Comparison of ENCODE assay signal across 10 mouse cellular contexts in genomic region chr7:105752716-105753115, GRCm38 (mm10). TPM values are rescaled to one million over a fixed set of nuclear protein-coding genes. Genes with fewer than 3 reads are reported as not detected.
A peak's percentile ranks its signal among the peaks of the same experiment; 100 is the strongest.
DNase-seq lines count a peak whose midpoint lies in the region; ATAC-seq and TF ChIP-seq lines count a peak whose summit lies in the region.
"Had no signal": no experiment of that assay in that cellular context is flagged by ENCODE, and none has a peak within 500 bp of the region (broad histone marks: within the 10 kb centered on the region; RNA-seq: fewer than 3 reads in every experiment).

No protein-coding gene starts in this region.

- H3K4me1 ChIP-seq in forebrain, embryonic 13.5 days = peaks cover 14% of the 10 kb centered on the region
- peaks cover 22% of the 10 kb centered on the region for H3K4me1 ChIP-seq in forebrain, embryonic 10.5 days
- H3K4me1 ChIP-seq in lung, embryonic 14.5 days (ENCODE audit: insufficient read depth) = no peaks in the 10 kb centered on the region
- peaks cover 17% of the 10 kb centered on the region for H3K4me1 ChIP-seq in midbrain, embryonic 15.5 days
- peaks cover 18% of the 10 kb centered on the region for H3K4me1 ChIP-seq in liver, postnatal 0 days (ENCODE audit: insufficient read depth)

- no peak overlapping the region for H3K4me3 ChIP-seq in forebrain, embryonic 13.5 days
- H3K4me3 ChIP-seq in forebrain, embryonic 10.5 days = no peak overlapping the region
- no peak overlapping the region for H3K4me3 ChIP-seq in lung, embryonic 14.5 days (ENCODE audit: low read depth, low read length)
- no peak overlapping the region for H3K4me3 ChIP-seq in midbrain, embryonic 15.5 days
- no peak overlapping the region for H3K4me3 ChIP-seq in liver, postnatal 0 days (ENCODE audit: low read depth, low read length)

- no peak for DNase-seq in forebrain, embryonic 10.5 days (ENCODE audit: extremely low spot score, low spot score)
- DNase-seq in lung, embryonic 14.5 days = no peak
- DNase-seq in lung, adult 18-20 months = no peak
- DNase-seq in cerebellum, postnatal 25 days = peak; percentile 55 to 60
- DNase-seq in liver, postnatal 0 days = no peak

- H3K9ac ChIP-seq in forebrain, embryonic 13.5 days = 0 out of 2 replicates have a peak overlapping the region, but pooled peaks have one; percentile 2
- H3K9ac ChIP-seq in lung, embryonic 14.5 days = no peak overlapping the region
- no peak overlapping the region for H3K9ac ChIP-seq in midbrain, embryonic 15.5 days
- H3K9ac ChIP-seq in liver, postnatal 0 days (replicated peaks) = no peak overlapping the region

- H3K4me2 ChIP-seq in forebrain, embryonic 13.5 days = no peak overlapping the region
- no peak overlapping the region for H3K4me2 ChIP-seq in lung, embryonic 14.5 days
- no peak overlapping the region for H3K4me2 ChIP-seq in midbrain, embryonic 15.5 days
- H3K4me2 ChIP-seq in liver, postnatal 0 days (ENCODE audit: low read depth, low read length) = no peak overlapping the region

- H3K36me3 ChIP-seq in forebrain, embryonic 13.5 days (ENCODE audit: poor library complexity, severe bottlenecking) = peaks cover 77% of the 10 kb centered on the region
- peaks cover 75% of the 10 kb centered on the region for H3K36me3 ChIP-seq in forebrain, embryonic 10.5 days (replicated peaks)
- H3K36me3 ChIP-seq in lung, embryonic 14.5 days (ENCODE audit: insufficient read depth) = peaks cover 60% of the 10 kb centered on the region
- H3K36me3 ChIP-seq in midbrain, embryonic 15.5 days (replicated peaks) = peaks cover 57% of the 10 kb centered on the region
- H3K36me3 ChIP-seq in liver, postnatal 0 days (replicated peaks; ENCODE audit: insufficient read depth, low read length) = peaks cover 17% of the 10 kb centered on the region

- 91% methylated on average over 2 of the region's 2 CpGs for WGBS in forebrain, embryonic 13.5 days
- WGBS in forebrain, embryonic 10.5 days = 77% methylated on average over 2 of the region's 2 CpGs
- 92% methylated on average over 2 of the region's 2 CpGs for WGBS in lung, embryonic 14.5 days
- 90% methylated on average over 2 of the region's 2 CpGs for WGBS in midbrain, embryonic 15.5 days
- WGBS in liver, postnatal 0 days (ENCODE audit: insufficient replicate concordance) = 83% methylated on average over 2 of the region's 2 CpGs

- TF ChIP-seq EP300 in liver, postnatal 0 days (IDR thresholded peaks at IDR 0.05; ENCODE audit: low read depth) = no peak

- ATAC-seq in forebrain, embryonic 13.5 days = peak; percentile 6
- no peak; the same call in 1 of the 2 replicates for ATAC-seq in lung, embryonic 14.5 days (ENCODE audit: insufficient read depth)
- peak; percentile 18 for ATAC-seq in midbrain, embryonic 15.5 days (replicated peaks)
- no peak for ATAC-seq in megakaryocyte, adult 5-6 weeks (ENCODE audit: poor library complexity, severe bottlenecking)
- ATAC-seq in liver, postnatal 0 days = no peak

- 0 out of 2 replicates have a peak, but pooled peaks have one; percentile 8 for TF ChIP-seq CTCF in lung, embryonic 14.5 days (IDR thresholded peaks at IDR 0.05; ENCODE audit: low read depth)
- no peak for TF ChIP-seq CTCF in liver, postnatal 0 days (IDR thresholded peaks at IDR 0.05; ENCODE audit: low read depth)

- peak overlapping the region; percentile 31; the same call in 1 of the 2 replicates for H3K27ac ChIP-seq in forebrain, embryonic 13.5 days
- H3K27ac ChIP-seq in forebrain, embryonic 10.5 days = no peak overlapping the region
- no peak overlapping the region for H3K27ac ChIP-seq in lung, embryonic 14.5 days (ENCODE audit: low read depth)
- no peak overlapping the region; the same call in 1 of the 2 replicates for H3K27ac ChIP-seq in midbrain, embryonic 15.5 days
- H3K27ac ChIP-seq in liver, postnatal 0 days (ENCODE audit: low read depth) = no peak overlapping the region

- no peaks in the 10 kb centered on the region for H3K9me3 ChIP-seq in forebrain, embryonic 13.5 days (replicated peaks)
- no peaks in the 10 kb centered on the region for H3K9me3 ChIP-seq in forebrain, embryonic 10.5 days
- H3K9me3 ChIP-seq in lung, embryonic 14.5 days (ENCODE audit: low read depth, low read length) = no peaks in the 10 kb centered on the region
- H3K9me3 ChIP-seq in midbrain, embryonic 15.5 days = no peaks in the 10 kb centered on the region
- H3K9me3 ChIP-seq in liver, postnatal 0 days (ENCODE audit: low read length) = no peaks in the 10 kb centered on the region

- no peaks in the 10 kb centered on the region for H3K27me3 ChIP-seq in forebrain, embryonic 13.5 days
- no peaks in the 10 kb centered on the region for H3K27me3 ChIP-seq in forebrain, embryonic 10.5 days (ENCODE audit: poor library complexity, severe bottlenecking)
- no peaks in the 10 kb centered on the region for H3K27me3 ChIP-seq in lung, embryonic 14.5 days (ENCODE audit: insufficient read depth, low read length)
- no peaks in the 10 kb centered on the region for H3K27me3 ChIP-seq in midbrain, embryonic 15.5 days (replicated peaks)
- no peaks in the 10 kb centered on the region for H3K27me3 ChIP-seq in liver, postnatal 0 days (ENCODE audit: insufficient read depth, low read length)

RNA-seq across cellular contexts. Expression of gene Tpp1, which starts 0.7 kb away (rescaled TPM):
- polyA plus RNA-seq in forebrain, embryonic 13.5 days (2015; fragmentation: Nextera tagmentation; extraction: Ambion mirVana) = 29.5 and 36.8 TPM in 2 replicates
- polyA plus RNA-seq in forebrain, embryonic 10.5 days (2016; fragmentation: Nextera tagmentation; extraction: Ambion mirVana) = 60.2 and 62.6 TPM in 2 replicates
- 73.7 and 78.2 TPM in 2 replicates for polyA plus RNA-seq in lung, embryonic 14.5 days (2014; fragmentation: Nextera tagmentation; extraction: Ambion mirVana)
- polyA plus RNA-seq in midbrain, embryonic 15.5 days (2015; fragmentation: Nextera tagmentation; extraction: Ambion mirVana) = 38.7 and 43.4 TPM in 2 replicates
- total RNA-seq in megakaryocyte, adult 5-6 weeks (2015) = 69.7 and 71.5 TPM in 2 replicates
- 21.7 and 29.0 TPM in 2 replicates for total RNA-seq in megakaryocyte, adult 5-6 weeks (2017)
- 60.9 and 65.8 TPM in 2 replicates for polyA plus RNA-seq in liver, postnatal 0 days (2015; fragmentation: Nextera tagmentation; extraction: Ambion mirVana)

RNA-seq across cellular contexts. Expression of gene Taf10, which starts 8.6 kb away (rescaled TPM):
- 137 and 141 TPM in 2 replicates for polyA plus RNA-seq in forebrain, embryonic 13.5 days (2015; fragmentation: Nextera tagmentation; extraction: Ambion mirVana)
- polyA plus RNA-seq in forebrain, embryonic 10.5 days (2016; fragmentation: Nextera tagmentation; extraction: Ambion mirVana) = 178 and 183 TPM in 2 replicates
- 175 and 192 TPM in 2 replicates for polyA plus RNA-seq in lung, embryonic 14.5 days (2014; fragmentation: Nextera tagmentation; extraction: Ambion mirVana)
- 89.7 and 99.0 TPM in 2 replicates for polyA plus RNA-seq in midbrain, embryonic 15.5 days (2015; fragmentation: Nextera tagmentation; extraction: Ambion mirVana)
- total RNA-seq in megakaryocyte, adult 5-6 weeks (2015) = 259 and 284 TPM in 2 replicates
- total RNA-seq in megakaryocyte, adult 5-6 weeks (2017) = 129 and 148 TPM in 2 replicates
- 104 and 110 TPM in 2 replicates for polyA plus RNA-seq in liver, postnatal 0 days (2015; fragmentation: Nextera tagmentation; extraction: Ambion mirVana)

RNA-seq across cellular contexts. Expression of gene Rrp8, which starts 15.5 kb away (rescaled TPM):
- 31.2 and 35.4 TPM in 2 replicates for polyA plus RNA-seq in forebrain, embryonic 13.5 days (2015; fragmentation: Nextera tagmentation; extraction: Ambion mirVana)
- polyA plus RNA-seq in forebrain, embryonic 10.5 days (2016; fragmentation: Nextera tagmentation; extraction: Ambion mirVana) = 43.5 and 46.5 TPM in 2 replicates
- polyA plus RNA-seq in lung, embryonic 14.5 days (2014; fragmentation: Nextera tagmentation; extraction: Ambion mirVana) = 45.2 and 48.9 TPM in 2 replicates
- polyA plus RNA-seq in midbrain, embryonic 15.5 days (2015; fragmentation: Nextera tagmentation; extraction: Ambion mirVana) = 22.4 and 22.9 TPM in 2 replicates
- total RNA-seq in megakaryocyte, adult 5-6 weeks (2015) = 12.3 and 15.8 TPM in 2 replicates
- total RNA-seq in megakaryocyte, adult 5-6 weeks (2017) = 17.4 and 21.0 TPM in 2 replicates
- polyA plus RNA-seq in liver, postnatal 0 days (2015; fragmentation: Nextera tagmentation; extraction: Ambion mirVana) = 10.6 and 11.6 TPM in 2 replicates

RNA-seq across cellular contexts. Expression of gene Ilk, which starts 16.3 kb away (rescaled TPM):
- 179 and 185 TPM in 2 replicates for polyA plus RNA-seq in forebrain, embryonic 13.5 days (2015; fragmentation: Nextera tagmentation; extraction: Ambion mirVana)
- polyA plus RNA-seq in forebrain, embryonic 10.5 days (2016; fragmentation: Nextera tagmentation; extraction: Ambion mirVana) = 208 and 211 TPM in 2 replicates
- 372 and 377 TPM in 2 replicates for polyA plus RNA-seq in lung, embryonic 14.5 days (2014; fragmentation: Nextera tagmentation; extraction: Ambion mirVana)
- 192 and 207 TPM in 2 replicates for polyA plus RNA-seq in midbrain, embryonic 15.5 days (2015; fragmentation: Nextera tagmentation; extraction: Ambion mirVana)
- total RNA-seq in megakaryocyte, adult 5-6 weeks (2015) = 259 and 268 TPM in 2 replicates
- 180 and 183 TPM in 2 replicates for total RNA-seq in megakaryocyte, adult 5-6 weeks (2017)
- 95.1 and 103 TPM in 2 replicates for polyA plus RNA-seq in liver, postnatal 0 days (2015; fragmentation: Nextera tagmentation; extraction: Ambion mirVana)

RNA-seq across cellular contexts. Expression of gene Dchs1, which starts 34.7 kb away (rescaled TPM):
- polyA plus RNA-seq in forebrain, embryonic 13.5 days (2015; fragmentation: Nextera tagmentation; extraction: Ambion mirVana) = 16.5 and 18.8 TPM in 2 replicates
- polyA plus RNA-seq in forebrain, embryonic 10.5 days (2016; fragmentation: Nextera tagmentation; extraction: Ambion mirVana) = 8.8 and 9.9 TPM in 2 replicates
- 17.7 and 20.7 TPM in 2 replicates for polyA plus RNA-seq in lung, embryonic 14.5 days (2014; fragmentation: Nextera tagmentation; extraction: Ambion mirVana)
- polyA plus RNA-seq in midbrain, embryonic 15.5 days (2015; fragmentation: Nextera tagmentation; extraction: Ambion mirVana) = 17.9 and 19.0 TPM in 2 replicates
- total RNA-seq in megakaryocyte, adult 5-6 weeks (2015) = 0.07 TPM in 2 replicates
- total RNA-seq in megakaryocyte, adult 5-6 weeks (2017) = 0.04 TPM in 1 of 2 replicates, not detected in the other
- 0.45 and 0.58 TPM in 2 replicates for polyA plus RNA-seq in liver, postnatal 0 days (2015; fragmentation: Nextera tagmentation; extraction: Ambion mirVana)
- total RNA-seq: hematopoietic stem cell, adult 5-6 weeks had no signal
- polyA plus RNA-seq: Patski had no signal

Comparison
In these comparisons a context has a peak if more than half of its experiments do, and no peak if none do; other contexts are left out.
1. ATAC-seq: peak in forebrain, embryonic 13.5 days (single experiment) and midbrain, embryonic 15.5 days (single experiment); none in lung, embryonic 14.5 days (single experiment), megakaryocyte, adult 5-6 weeks (single experiment) and liver, postnatal 0 days (single experiment).
2. DNase-seq: peak in cerebellum, postnatal 25 days (2 of 2); none in forebrain, embryonic 10.5 days (single experiment), lung, embryonic 14.5 days (single experiment), lung, adult 18-20 months (0 of 2) and liver, postnatal 0 days (single experiment).